Mouse (Mus musculus) spleen, postnatal 10 days (tissue): ENCODE data around the gene Hist1h2bl.
A peak's percentile ranks its signal among the peaks of the same experiment; 100 is the strongest.

Experiments
- DNase-seq, 2 experiments: peaks; one replicate each; pipeline ENCODE4 v3.0.0; 2021 to 2022; ENCODE audit warnings: low spot score in 2 of 2

Hist1h2bl gene

DNA sequence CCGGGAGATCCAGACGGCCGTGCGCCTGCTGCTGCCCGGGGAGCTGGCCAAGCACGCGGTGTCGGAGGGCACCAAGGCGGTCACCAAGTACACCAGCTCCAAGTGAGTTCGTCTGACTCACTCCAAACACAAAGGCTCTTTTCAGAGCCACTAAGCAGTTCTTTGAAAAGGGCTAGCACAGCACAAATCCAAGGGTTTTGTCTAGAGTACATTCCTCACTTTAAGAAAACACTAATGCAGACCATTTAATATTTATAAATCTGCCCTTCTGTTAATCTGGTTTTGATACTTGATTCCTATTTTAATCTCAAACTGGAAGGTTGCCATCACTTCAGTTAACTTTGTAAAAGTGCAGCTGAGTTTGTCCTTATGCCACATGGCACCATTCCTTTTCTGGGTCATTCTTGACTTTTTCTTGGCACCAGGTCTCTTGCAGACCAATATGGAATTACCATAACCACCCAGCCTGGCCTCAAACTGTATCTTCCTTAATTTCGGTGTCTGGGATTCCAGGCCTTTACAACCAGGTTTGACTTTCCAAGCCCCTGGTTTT lies 6.5 kb upstream of the Hist1h2bl start:
- peak in 1 of 2 experiments; percentile 33 for DNase-seq

DNA sequence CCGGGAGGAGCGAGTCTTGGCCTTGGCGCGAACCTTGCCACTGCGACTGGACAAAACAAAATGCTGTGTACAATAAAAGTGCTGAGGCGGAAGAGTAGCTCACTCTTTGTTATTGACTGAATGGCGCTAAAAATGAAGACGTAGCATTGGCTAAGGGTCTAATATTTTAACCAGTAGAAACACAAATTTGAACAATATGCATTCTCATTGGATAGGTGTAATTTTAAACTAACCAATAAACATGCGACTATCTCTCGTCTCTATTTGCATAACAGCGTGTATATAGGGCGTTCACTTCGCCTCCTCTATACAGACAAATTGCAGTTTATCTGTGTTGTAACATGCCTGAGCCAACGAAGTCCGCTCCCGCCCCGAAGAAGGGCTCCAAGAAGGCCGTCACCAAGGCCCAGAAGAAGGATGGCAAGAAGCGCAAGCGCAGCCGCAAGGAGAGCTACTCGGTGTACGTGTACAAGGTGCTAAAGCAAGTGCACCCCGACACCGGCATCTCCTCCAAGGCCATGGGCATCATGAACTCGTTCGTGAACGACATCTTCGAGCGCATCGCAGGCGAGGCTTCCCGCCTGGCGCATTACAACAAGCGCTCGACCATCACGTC lies 5.9 kb upstream of the Hist1h2bl start, which contains the start of gene Hist1h2bm:
Hist1h2bm (plus strand) TSS at position 288 of the 616 bp plus-strand sequence.
- peak; percentile 76 to 80 for DNase-seq

DNA sequence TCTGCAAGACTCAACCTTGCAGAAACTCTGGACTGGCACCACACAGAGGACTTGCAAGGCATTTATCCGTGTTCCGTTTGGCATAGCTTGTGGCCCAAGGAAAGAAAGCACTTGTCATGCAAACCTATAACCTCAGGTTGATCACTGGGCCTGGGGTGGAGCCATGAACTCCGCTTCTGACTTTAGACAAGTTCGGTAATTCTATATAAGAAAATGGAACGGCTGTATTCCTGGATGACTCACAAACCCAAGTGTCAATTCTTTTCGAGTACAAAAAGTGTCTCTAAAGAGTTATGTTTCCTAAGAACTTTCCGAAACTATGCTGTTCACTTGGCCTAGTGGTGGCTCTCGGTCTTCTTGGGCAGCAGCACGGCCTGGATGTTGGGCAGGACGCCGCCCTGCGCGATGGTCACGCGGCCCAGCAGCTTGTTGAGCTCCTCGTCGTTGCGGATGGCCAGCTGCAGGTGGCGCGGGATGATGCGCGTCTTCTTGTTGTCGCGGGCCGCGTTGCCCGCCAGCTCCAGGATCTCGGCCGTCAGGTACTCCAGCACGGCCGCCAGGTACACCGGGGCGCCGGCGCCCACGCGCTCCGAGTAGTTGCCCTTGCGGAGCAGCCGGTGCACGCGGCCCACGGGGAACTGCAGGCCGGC lies 5.3 kb upstream of the Hist1h2bl start:
- DNase-seq = peak; percentile 43

DNA sequence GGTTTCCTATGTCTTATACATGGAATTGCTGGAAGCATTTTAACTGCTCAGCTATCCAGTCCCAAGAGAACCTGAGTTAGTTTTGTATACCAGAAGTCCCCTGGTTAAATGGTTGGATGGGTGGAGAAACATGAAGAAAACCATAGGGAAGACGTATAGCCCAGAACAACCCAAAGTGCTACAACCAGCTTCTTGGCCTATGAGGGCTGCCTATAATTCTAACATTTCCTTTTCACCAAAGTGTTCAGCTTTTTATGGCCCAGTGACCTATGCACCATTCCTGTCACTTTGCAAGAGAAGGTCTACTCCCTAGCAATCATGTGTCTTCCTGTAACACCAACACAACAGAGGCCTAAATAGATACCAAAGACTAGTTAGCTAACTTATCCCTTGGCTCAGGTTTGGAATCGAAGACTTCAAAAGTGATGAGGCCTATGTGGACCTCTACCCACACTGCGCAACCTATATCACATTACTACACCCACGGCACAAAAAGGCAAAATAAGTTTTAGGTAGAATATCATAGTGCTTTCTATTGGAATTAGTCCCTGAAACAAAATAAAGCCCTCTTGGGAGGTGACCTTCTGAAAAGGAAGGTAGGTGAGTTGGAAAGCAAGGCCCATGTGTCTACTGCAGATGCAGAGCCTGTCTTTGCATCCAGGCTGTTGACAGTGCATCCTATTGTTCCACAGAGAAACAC lies 2.6 kb upstream of the Hist1h2bl start:
- peak in 1 of 2 experiments; percentile 40 for DNase-seq

DNA sequence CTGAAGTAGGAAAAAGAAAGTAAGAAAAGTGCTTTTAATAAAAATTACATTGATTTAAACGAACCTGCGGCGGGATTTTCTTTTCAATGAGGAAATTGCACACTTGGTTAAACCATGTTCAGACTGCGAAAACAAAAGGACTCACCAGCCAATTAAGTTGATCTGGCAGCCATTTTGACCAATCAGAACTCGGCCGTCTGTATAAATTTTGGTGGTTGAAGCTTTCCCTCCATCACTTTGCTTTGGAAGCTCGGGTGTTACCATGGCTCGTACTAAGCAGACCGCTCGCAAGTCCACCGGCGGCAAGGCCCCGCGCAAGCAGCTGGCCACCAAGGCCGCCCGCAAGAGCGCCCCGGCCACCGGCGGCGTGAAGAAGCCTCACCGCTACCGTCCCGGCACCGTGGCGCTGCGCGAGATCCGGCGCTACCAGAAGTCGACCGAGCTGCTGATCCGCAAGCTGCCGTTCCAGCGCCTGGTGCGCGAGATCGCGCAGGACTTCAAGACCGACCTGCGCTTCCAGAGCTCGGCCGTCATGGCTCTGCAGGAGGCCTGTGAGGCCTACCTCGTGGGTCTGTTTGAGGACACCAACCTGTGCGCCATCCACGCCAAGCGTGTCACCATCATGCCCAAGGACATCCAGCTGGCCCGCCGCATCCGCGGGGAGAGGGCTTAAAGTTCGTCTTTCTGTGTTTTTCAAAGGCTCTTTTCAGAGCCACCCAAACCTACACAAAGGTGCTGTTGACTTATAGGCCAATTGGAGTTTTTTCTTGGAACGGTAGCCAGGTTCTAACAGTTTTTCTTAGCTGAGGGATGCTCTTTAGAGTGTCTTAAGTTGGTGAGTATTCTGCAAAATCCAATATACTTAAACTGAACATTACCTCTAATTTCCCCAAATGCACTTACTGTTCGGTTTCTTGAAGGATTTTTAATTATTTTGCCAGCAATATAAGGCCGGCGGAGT lies 1.7 kb upstream of the Hist1h2bl start, which contains the start of gene Hist1h3h:
Hist1h3h (plus strand) TSS at position 263 of the 961 bp plus-strand sequence.
- peak; percentile 88 to 94 for DNase-seq

DNA sequence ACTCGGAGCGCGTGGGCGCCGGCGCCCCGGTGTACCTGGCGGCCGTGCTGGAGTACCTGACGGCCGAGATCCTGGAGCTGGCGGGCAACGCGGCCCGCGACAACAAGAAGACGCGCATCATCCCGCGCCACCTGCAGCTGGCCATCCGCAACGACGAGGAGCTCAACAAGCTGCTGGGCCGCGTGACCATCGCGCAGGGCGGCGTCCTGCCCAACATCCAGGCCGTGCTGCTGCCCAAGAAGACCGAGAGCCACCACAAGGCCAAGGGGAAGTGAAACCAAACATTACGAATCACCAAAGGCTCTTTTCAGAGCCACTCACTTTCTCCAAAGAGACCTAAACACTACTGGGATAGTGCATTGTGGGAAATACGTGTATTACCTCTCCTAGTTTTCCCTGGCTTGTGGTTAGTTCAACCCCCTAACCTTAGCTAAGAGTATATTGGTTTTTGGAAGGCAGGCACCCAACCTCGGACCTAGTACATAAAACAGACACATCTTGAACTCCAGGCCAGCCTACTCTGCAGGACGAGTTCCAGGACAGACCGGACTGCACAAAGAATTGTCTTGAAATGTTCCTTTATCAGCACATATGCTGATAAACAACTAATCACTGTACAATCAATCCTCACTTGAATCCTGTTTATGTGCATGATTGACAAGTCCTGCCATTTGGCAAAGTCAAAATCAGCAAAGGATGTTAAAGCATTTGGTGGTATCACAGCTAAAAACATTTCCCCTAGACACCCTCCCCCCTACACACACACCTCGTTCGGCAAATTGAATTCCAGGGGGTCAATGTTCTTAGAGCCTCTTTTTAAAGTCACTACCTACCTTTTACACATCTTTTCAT lies 823 bp upstream of the Hist1h2bl start:
- peak; percentile 52 to 61 for DNase-seq

DNA sequence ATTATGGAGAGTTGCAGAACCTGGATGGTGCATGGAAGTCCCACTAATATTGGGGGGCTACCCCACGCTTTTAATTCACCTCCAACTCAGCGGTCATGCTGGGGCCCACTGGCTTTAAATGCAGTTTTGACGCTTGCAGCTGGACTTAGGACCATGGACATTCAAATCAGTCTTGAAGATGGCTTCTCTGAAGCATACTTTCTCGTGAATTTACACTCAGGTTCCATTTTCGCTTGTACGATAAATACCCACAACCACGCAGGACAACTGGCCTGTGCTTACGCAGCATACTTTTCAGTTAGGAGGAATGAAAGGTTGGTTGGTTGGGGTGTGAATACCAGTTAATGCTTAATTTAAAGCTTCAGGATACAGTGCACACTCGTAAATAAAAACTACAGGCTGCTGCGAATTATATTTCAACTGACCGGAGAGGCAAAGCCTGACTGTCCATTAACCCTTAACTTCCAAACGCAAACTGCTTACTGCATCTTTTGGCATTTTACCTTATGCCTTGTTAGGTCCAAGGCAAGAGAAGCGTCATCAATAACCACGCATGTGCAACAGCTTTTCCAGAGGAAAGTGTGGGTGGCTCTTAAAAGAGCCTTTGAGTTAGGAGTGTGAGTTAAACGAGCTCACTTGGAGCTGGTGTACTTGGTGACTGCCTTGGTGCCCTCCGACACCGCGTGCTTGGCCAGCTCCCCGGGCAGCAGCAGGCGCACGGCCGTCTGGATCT lies 646 bp downstream of the Hist1h2bl start:
- DNase-seq = peak; percentile 48 to 51

DNA sequence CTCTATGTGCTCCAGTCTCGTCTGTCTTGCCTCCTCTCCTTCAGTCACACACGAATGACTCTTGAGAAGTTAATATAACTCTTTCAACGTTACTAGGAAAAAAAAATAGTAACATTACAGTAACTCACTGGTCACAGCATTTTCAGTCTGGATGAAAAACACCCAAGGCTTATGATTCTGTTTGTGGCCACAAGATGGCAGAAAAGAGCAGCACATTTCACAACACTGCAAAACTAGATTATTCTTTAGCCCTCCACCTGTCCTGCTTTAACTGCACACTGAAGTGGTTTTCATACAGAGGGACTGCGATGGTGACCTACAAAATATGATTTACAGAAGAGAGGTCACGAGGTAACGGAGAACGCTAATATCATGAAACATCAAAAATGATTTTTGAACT lies 1.2 kb downstream of the Hist1h2bl start:
- peak; percentile 68 to 79 for DNase-seq

DNA sequence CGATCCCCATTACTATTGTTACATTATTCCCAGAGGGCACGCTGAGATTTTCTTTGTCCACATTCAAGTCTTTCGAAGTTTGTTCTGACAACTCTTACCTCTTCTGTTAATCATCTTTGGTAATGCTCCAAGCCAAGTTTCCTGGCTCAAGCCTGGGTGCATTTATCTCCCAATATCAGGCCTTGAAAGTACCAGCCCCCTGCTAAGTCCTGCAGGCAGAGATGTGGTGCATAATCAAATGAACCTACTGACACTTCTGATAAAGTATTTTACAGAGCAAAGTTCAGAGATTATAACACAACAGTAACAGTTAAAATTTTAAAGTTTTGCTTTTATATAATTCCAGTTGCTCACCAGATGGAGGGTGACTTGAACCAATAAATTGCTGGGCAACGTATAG lies 4.2 kb downstream of the Hist1h2bl start:
- DNase-seq = no peak

DNA sequence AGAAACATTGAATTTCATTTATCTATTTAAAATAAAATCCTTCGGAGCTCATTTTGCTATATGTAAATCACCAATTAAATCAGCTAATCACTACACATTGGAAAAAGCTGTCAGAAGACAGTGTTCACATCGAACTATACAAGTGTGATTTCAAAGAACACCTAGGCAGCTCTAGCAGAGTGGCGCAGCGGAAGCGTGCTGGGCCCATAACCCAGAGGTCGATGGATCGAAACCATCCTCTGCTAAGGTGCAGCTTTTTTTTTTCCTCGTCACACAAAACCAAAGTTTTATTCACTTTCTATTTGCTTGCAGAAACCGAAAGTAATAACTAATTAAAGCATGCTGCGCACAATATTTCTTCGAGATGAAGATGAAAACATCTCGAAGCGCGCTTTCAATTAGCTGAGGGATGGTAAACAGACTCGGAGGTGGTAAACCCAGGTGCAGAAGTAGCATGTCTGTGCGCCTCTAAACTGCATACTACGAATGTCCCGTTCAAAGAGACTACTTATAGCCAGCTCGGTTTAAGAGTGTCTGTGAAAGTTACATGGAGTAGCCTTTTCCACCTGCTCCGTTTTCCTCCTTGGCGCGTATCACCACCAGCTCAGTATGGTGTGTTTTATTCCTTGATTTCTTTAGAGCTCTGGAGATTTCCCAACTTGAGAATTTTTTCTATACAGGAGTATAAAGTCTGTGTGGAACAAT lies 5.0 kb downstream of the Hist1h2bl start:
- DNase-seq = peak; percentile 81 to 85

DNA sequence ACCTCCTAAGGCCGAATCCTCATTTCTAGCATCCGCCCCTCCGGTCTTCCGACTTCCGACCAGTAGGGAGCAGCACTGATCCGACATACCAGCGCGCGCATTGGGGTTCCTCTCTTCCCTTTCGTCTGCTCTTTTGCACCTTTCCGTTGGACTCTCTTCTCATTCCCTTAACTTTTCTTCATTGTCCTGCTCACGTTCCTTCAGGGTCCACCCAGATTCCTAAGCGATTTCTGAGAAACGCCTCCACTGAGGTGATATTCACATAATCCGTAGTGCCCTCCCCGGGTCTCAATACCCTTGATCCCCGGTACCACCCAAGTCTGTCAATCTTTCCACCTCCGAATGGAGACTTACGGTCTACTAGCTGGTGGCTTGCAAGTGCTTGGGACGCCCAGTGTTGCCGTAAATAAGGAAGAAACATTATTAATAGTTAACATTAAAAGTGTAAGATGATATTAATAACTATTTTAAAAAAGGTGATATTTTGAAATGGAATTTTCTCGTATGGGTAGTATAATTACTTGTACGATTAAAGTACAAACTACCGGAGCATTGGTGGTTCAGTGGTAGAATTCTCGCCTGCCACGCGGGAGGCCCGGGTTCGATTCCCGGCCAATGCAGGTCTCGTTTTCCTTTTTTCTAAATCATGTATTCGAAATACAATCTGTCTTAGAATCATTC lies 5.8 kb downstream of the Hist1h2bl start:
- peak; percentile 90 to 93 for DNase-seq

DNA sequence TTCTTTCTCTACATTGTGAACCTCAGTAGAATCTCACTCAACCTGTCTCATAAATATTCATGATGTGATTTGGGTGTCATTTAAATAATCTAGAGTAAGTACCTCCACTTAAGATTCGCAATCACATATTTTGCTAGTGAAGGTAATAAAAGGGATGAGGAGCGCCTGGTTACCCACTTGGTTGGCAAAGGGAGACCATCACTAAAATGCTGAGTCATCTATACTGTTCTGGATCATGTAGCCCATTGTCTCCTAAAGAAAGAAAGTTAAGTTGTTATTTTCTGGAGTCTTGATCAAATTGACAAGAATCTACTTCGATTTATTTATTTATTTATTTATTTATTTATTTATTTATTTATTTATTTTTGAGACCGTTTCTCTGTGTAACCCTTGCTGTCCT lies 9.3 kb downstream of the Hist1h2bl start:
- no peak for DNase-seq

DNA sequence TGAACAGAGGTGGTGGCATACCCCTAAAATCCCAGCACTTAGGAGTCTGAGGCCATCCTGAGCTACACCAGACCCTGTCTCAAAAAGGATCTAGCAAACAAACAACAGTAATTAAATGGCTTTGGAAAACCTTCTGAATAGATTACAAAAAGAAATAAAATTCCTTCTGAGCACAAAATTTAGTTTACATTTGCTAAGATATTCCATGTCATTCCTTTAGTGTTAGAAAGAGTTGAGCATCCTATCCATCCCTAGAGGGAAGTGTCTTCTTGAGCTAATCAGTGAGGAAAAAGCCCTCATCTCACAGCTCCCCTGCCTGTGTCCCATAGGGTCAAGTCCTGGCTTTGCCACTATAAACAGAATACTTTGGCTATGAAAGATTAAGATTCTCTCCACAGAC lies 18.1 kb downstream of the Hist1h2bl start, which contains the start of gene Olfr1359:
Olfr1359 (plus strand) TSS at position 301 of the 400 bp plus-strand sequence.
- no peak for DNase-seq

DNA sequence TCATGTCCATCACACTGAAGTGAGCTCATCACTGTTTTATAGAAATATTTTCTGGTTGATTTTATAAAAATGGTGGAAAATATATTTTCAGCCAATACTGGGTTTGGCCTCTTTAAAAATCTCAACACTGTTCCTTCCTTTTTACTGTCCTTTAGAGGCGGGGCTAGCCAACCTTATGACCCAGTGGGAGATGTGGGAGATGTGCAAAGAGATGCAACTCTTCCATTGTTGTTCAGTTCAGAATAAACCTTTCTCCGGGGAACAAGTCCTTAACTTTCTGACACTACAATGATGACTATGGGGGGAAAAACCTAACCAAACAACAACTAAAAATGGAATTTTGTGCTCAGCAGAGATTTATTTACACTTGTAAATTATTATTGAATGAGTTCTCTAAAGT lies 38.6 kb downstream of the Hist1h2bl start, which contains the start of gene Olfr1360:
Olfr1360 (minus strand) TSS at position 101 of the 400 bp plus-strand sequence.
- DNase-seq = no peak
